Mouse (Mus musculus) stomach, embryonic 14.5 days (tissue): ENCODE results near the gene Rras. TPM values are rescaled to one million over a fixed set of nuclear protein-coding genes. Genes with fewer than 3 reads are reported as not detected.

Experiments
- ATAC-seq: fragments of 200-750 bp; cut with Nextera tagmentation; 2 replicates; pipeline ENCODE4 v1.8.0; 2017; ENCODE audit warnings: low read depth, moderate TSS enrichment; ENCODE audit not compliant: insufficient number of reproducible peaks, insufficient read depth, low FRiP score
- H3K27ac ChIP-seq: fragments of 300-500 bp; sonication (generic); 2 replicates; pipeline ENCODE4 v1.5.1; 2014; ENCODE audit warnings: mild to moderate bottlenecking, low read length, moderate library complexity, mixed read lengths
- H3K27me3 ChIP-seq: fragments of 300-500 bp; sonication (generic); 2 replicates; pipeline ENCODE4 v1.6.1; 2014; ENCODE audit warnings: low read length, control low read depth, mixed read lengths; ENCODE audit not compliant: control insufficient read depth, insufficient read depth
- H3K36me3 ChIP-seq: fragments of 300-500 bp; sonication (generic); 2 replicates; pipeline ENCODE4 v1.6.1; 2014; ENCODE audit warnings: mild to moderate bottlenecking, control low read depth, low read length, moderate library complexity, mixed read lengths; ENCODE audit not compliant: control insufficient read depth, insufficient read depth
- H3K4me1 ChIP-seq: fragments of 300-500 bp; sonication (generic); 2 replicates; pipeline ENCODE4 v1.6.1; 2014; ENCODE audit warnings: low read length, control low read depth, mixed read lengths; ENCODE audit not compliant: control insufficient read depth, insufficient read depth
- H3K4me2 ChIP-seq: fragments of 300-500 bp; sonication (generic); replicated peaks from 2 replicates; pipeline ENCODE4 v1.6.1; 2014; ENCODE audit warnings: low read depth, low read length, control low read depth
- H3K4me3 ChIP-seq: fragments of 300-500 bp; sonication (generic); 2 replicates; pipeline ENCODE4 v1.5.1; 2014; ENCODE audit warnings: low read depth, low read length, control low read depth
- H3K9ac ChIP-seq: fragments of 300-500 bp; sonication (generic); replicated peaks from 2 replicates; pipeline ENCODE4 v1.6.1; 2014; ENCODE audit warnings: low read depth, mild to moderate bottlenecking, control low read depth, low read length, moderate library complexity, mixed read lengths
- H3K9me3 ChIP-seq: fragments of 300-500 bp; sonication (generic); 2 replicates; pipeline ENCODE4 v1.6.1; 2016; ENCODE audit warnings: low read depth, low read length, control low read depth; ENCODE audit not compliant: control insufficient read depth
- WGBS: fragments of 180-500 bp; shearing (Covaris S2); extraction: QIAGEN DNeasy Blood & Tissue Kit; methylation state at CpG from one replicate; pipeline ENCODE4 v1.1.7; 2014; 5-methylcytosine and 5-hydroxymethylcytosine counted together
- polyA plus RNA-seq: library from polyadenylated mRNA; unstranded; fragments of >200 nt; fragmentation: Nextera tagmentation; extraction: Ambion mirVana; gene quantifications from 2 replicates; pipeline ENCODE4 v1.2.1, GENCODE M21; 2014

The Rras gene
- polyA plus RNA-seq, 1 experiment from 2014 or later = 75.0 TPM

- no peaks in the 10 kb centered on the region for H3K4me1 ChIP-seq
- 72% methylated on average over 7 of the region's 7 CpGs for WGBS
- no peak overlapping the region for H3K27ac ChIP-seq
- ATAC-seq = no peak
- H3K4me2 ChIP-seq = no peak overlapping the region
- H3K9ac ChIP-seq = no peak overlapping the region
- H3K27me3 ChIP-seq = no peaks in the 10 kb centered on the region
- H3K9me3 ChIP-seq = no peaks in the 10 kb centered on the region
- peaks cover 94% of the 10 kb centered on the region for H3K36me3 ChIP-seq
- H3K4me3 ChIP-seq = no peak overlapping the region
Observed at GRCm38 (mm10) chr7:45037720-45038361, 20.1 kb downstream of the Rras start.

- no peaks in the 10 kb centered on the region for H3K9me3 ChIP-seq
- no peak for ATAC-seq
- WGBS = 92% methylated on average over 9 of the region's 9 CpGs
Observed at GRCm38 (mm10) chr7:45038411-45038810, 20.6 kb downstream of the Rras start.

GRCm38 (mm10) chr7:45040851-45041250, 23.1 kb downstream of the Rras start:
- Histone ChIP-seq H3K4me3 (no peak overlapping the region), H3K4me2 (no peak overlapping the region), H3K36me3 (peaks cover 94% of the 10 kb centered on the region), H3K27ac (no peak overlapping the region), H3K4me1 (no peaks in the 10 kb centered on the region), H3K27me3 (no peaks in the 10 kb centered on the region), H3K9me3 (no peaks in the 10 kb centered on the region), H3K9ac (no peak overlapping the region)
- ATAC-seq = no peak
- WGBS = 91% methylated on average over 9 of the region's 9 CpGs

More at GRCm38 (mm10) chr7:45038411-45038810, 20.6 kb downstream of the Rras start:
- Histone ChIP-seq H3K4me1 (no peaks in the 10 kb centered on the region), H3K27ac (no peak overlapping the region), H3K4me3 (no peak overlapping the region), H3K36me3 (peaks cover 94% of the 10 kb centered on the region), H3K9ac (no peak overlapping the region), H3K4me2 (no peak overlapping the region), H3K27me3 (no peaks in the 10 kb centered on the region)

- H3K9ac ChIP-seq = no peak overlapping the region
- H3K27ac ChIP-seq = no peak overlapping the region
- no peak for ATAC-seq
- no peaks in the 10 kb centered on the region for H3K4me1 ChIP-seq
- H3K27me3 ChIP-seq = no peaks in the 10 kb centered on the region
- peaks cover 94% of the 10 kb centered on the region for H3K36me3 ChIP-seq
- no peak overlapping the region for H3K4me3 ChIP-seq
- H3K4me2 ChIP-seq = no peak overlapping the region
- H3K9me3 ChIP-seq = no peaks in the 10 kb centered on the region
- 91% methylated on average over 14 of the region's 14 CpGs for WGBS
Observed at GRCm38 (mm10) chr7:45043307-45043706, 25.5 kb downstream of the Rras start.

- Histone ChIP-seq H3K4me2 (no peak overlapping the region), H3K36me3 (peaks cover 96% of the 10 kb centered on the region), H3K27me3 (no peaks in the 10 kb centered on the region), H3K9me3 (no peaks in the 10 kb centered on the region), H3K9ac (no peak overlapping the region), H3K4me1 (peaks cover 4% of the 10 kb centered on the region; the same call in 1 of the 2 replicates), H3K27ac (no peak overlapping the region), H3K4me3 (no peak overlapping the region)
- ATAC-seq = no peak
- 96% methylated on average over 22 of the region's 22 CpGs for WGBS
Observed at GRCm38 (mm10) chr7:45045741-45046140, 28.0 kb downstream of the Rras start.

GRCm38 (mm10) chr7:45046853-45047350, 29.1 kb downstream of the Rras start:
- ATAC-seq = no peak
- Histone ChIP-seq H3K4me2 (no peak overlapping the region), H3K4me1 (peaks cover 9% of the 10 kb centered on the region), H3K36me3 (peaks cover 84% of the 10 kb centered on the region), H3K27ac (no peak overlapping the region), H3K4me3 (no peak overlapping the region), H3K9me3 (no peaks in the 10 kb centered on the region), H3K27me3 (no peaks in the 10 kb centered on the region), H3K9ac (no peak overlapping the region)
- WGBS = 93% methylated on average over 26 of the region's 26 CpGs

- Histone ChIP-seq H3K27ac (no peak overlapping the region), H3K27me3 (no peaks in the 10 kb centered on the region), H3K4me1 (peaks cover 9% of the 10 kb centered on the region), H3K4me3 (no peak overlapping the region), H3K9me3 (no peaks in the 10 kb centered on the region), H3K4me2 (no peak overlapping the region), H3K36me3 (peaks cover 78% of the 10 kb centered on the region), H3K9ac (no peak overlapping the region)
- ATAC-seq = no peak
- WGBS = 95% methylated on average over 14 of the region's 14 CpGs
Observed at GRCm38 (mm10) chr7:45047491-45047890, 29.7 kb downstream of the Rras start.

GRCm38 (mm10) chr7:45048001-45048890, 30.5 kb downstream of the Rras start:
- ATAC-seq = no peak
- Histone ChIP-seq H3K9me3 (no peaks in the 10 kb centered on the region), H3K4me1 (peaks cover 9% of the 10 kb centered on the region), H3K4me3 (no peak overlapping the region), H3K27me3 (no peaks in the 10 kb centered on the region), H3K4me2 (no peak overlapping the region), H3K27ac (no peak overlapping the region), H3K36me3 (peaks cover 71% of the 10 kb centered on the region), H3K9ac (no peak overlapping the region)
- 94% methylated on average over 38 of the region's 38 CpGs for WGBS
